Mouse (Mus musculus) adrenal gland, adult 18-20 months (tissue): ENCODE results near the gene Tmem94. TPM values are rescaled to one million over a fixed set of nuclear protein-coding genes. Genes with fewer than 3 reads are reported as not detected.

ENCODE experiments used
- DNase-seq, 2 experiments: peaks; one replicate each; pipeline ENCODE4 v3.0.0; 2021 to 2022; ENCODE audit warnings: low spot score in 2 of 2
- total RNA-seq, 2 experiments: library from RNA; stranded (reverse); gene quantifications; 1 replicate in 1 of 2; 2 replicates in 1 of 2; pipeline ENCODE4 v1.2.3; 2021

Gene Tmem94
- total RNA-seq, 2 experiments from 2014 or later: 57.3 to 70.3 TPM

DNA sequence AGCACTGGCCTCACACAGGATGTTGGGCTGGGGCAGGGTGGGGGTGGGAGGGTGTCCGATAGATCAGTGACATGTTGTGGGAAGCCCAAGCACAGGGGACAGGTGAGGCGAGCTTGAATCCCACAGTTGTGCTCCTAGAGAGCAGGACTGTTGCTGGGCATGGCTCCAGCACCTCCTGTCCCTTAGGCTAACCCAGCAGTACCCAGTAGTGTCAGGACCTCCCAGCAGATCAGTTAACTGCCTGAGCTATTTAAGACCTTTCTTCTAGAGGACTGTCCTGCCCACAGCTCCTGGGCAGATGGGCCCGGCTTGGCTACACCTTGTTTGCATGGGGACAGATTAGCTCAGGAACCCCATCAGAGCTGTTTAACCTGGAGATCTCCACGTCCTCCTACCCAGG, 63.8 kb downstream of the Tmem94 start:
- DNase-seq: no peak

- DNase-seq: no peak
Measured at GRCm38 (mm10) chr11:115830550-115831325, 65.5 kb downstream of the Tmem94 start.

- DNase-seq: no peak
Measured at GRCm38 (mm10) chr11:115831518-115831917, 66.3 kb downstream of the Tmem94 start.

GRCm38 (mm10) chr11:115832064-115832463, 66.8 kb downstream of the Tmem94 start:
- DNase-seq: no peak

GRCm38 (mm10) chr11:115832523-115832922, 67.3 kb downstream of the Tmem94 start:
- DNase-seq: no peak

- no peak for DNase-seq
Measured at GRCm38 (mm10) chr11:115833021-115833513, 67.8 kb downstream of the Tmem94 start.

DNA sequence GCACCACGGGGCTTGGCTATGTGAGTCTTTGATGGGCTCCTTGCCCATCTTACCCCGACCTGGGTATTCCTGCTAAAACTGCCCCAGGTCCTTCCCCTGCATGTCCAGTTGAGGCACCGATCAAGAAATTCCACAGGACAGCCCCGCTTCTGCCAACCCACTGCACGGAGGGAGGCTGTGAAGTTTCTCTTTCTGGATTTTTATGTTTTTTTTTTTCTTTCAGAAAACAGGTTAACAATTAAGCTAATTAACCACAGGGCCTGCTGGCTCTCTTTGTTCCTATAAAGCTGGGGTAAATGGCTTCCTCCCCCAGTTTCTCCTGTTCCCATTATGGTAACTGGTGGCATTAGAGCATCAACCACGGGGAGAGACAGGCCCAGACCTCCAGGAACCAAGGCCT, 68.8 kb downstream of the Tmem94 start:
- no peak for DNase-seq

DNA sequence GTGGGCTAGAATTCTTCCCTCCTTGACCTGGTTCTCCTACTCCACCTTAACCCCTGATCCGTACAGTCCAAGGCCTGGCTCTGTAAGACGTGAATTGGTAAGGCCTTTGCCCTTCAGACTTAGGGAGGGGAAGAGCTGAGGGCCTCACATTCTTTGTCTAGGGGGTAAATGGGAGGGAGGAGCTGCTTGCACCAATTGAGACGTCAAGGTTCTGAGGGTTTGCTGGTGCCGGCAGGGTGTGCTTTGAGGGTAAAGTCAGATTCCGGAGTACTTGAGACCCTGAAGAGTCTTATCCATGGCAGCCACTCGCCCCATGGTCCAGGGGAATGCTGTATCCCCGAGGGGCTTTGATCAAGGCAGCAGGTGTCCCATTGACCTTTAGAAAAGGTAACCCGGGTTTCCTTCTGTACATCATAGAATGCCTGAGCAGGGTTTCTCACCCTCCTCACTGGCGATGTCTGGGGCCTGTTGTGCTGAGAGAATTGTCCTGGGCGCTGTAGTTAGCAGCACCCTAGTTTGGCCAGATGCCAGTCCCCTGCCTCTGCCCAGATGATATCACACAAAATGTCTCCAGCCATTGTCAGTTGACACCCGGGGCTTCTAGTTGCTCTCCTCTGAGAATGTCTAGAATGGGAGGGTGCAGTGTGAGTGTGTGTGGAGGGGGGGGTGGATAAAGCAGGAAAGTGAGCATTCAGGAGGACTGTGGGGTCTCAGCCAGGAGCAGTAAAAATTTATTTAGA, 71.6 kb downstream of the Tmem94 start:
- DNase-seq: no peak

- no peak for DNase-seq
Measured at GRCm38 (mm10) chr11:115837606-115838345, 72.5 kb downstream of the Tmem94 start.

DNA sequence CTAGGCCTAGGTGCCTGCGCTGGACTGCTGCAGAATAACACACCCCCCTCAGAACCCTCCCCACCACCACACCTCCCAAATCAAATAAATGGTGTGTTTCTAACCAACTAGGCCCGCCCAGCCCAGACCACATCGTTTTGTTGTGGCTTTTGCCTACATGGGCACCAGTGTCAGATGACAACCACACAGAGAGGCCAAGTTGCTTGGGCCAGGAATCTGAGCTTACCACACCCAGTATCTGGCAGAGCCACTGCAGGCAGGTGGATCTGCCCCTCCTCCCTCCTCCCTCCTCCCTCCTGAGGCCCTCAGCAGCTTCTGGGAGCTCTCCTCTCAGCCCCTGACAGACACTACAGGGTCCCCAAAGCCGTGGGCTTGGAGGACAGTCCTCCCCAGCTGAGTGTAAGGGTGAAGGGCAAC, 73.7 kb downstream of the Tmem94 start:
- DNase-seq: no peak

GRCm38 (mm10) chr11:115839732-115840131, 74.5 kb downstream of the Tmem94 start:
- no peak for DNase-seq

- no peak for DNase-seq
Measured at GRCm38 (mm10) chr11:115841044-115841443, 75.8 kb downstream of the Tmem94 start.

DNA sequence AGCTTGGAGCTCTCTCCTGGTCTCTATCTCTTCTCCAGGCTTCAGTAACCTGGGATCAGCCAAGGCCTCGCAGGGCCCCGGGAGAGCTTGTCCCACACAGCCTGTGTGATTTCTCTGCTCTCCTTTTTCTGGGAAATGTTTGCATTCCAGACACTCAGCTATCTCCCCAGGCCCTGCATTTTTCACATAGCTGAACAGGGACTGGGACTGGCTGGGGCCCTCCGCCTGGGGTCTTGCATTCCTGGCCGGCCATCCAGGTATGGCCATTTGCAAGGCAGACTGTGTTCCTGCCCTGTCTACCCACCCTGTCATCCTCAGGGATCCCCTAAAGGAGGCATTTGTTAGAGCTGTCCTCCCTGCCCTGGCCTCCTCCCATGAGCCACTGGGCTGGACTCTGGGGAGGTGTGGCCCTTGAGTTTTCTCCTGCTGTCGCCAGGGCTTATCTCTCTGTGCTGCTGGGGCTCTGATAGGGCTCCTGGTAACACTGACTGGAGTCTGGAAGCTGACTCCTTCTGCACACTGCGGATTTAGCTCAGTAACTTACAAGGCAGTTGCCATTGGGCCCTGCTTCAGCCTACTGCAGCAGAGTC, 76.8 kb downstream of the Tmem94 start:
- DNase-seq: no peak

DNA sequence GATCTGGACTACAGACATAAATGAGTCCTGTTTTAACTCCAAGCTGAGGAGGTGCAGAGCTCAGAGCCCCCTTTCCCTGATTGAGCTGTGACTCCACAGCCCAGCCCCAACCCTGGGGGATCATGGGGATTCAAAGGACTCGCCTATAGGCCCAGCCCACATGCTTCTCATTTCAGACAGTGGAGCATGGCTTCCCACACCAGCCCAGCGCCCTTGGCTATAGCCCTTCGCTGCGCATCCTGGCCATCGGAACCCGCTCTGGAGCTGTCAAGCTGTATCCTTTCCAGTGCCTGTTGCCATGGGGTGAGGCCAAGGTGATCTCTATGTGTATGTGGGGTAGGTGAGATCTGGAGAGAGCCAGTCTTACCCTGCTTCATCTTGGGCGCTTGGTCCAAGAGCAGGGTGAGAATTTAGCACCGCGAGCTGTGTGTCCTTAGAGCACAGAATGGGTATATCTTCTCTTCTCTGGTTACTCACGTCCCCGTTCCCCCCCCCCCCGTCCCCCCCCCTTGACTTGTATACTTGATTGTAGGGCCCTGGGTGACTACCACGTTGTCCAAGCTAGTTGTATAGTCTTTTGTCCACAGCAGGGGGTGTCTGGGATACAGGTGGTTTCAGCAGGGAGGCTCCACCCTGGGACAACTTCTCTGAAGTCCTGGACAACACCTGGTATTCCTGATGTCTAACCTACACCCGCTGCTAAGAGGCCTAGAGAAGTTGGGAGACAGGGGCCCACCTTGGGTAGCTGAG, 78.1 kb downstream of the Tmem94 start:
- DNase-seq: no peak

- DNase-seq: no peak
Measured at GRCm38 (mm10) chr11:115843891-115844239, 78.6 kb downstream of the Tmem94 start.

DNA sequence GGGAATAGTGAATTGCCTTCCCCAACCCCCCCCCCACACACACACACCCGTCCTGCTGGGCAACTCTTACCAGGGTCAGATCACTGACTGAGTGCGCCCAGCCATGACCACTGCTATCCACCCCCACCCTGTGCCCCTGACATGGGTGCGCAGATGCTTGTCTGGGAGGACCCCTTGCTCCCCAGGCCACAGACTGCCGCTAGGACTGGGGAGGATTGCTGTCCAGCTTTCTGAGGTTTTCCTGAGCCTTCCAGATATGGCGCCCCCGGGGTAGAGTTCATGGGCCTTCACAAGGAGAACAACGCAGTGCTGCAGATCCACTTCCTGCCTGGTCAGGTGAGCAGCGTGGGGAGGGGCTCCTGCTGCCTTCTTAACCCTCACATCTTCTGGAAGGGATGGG, 79.0 kb downstream of the Tmem94 start:
- DNase-seq: no peak

DNA sequence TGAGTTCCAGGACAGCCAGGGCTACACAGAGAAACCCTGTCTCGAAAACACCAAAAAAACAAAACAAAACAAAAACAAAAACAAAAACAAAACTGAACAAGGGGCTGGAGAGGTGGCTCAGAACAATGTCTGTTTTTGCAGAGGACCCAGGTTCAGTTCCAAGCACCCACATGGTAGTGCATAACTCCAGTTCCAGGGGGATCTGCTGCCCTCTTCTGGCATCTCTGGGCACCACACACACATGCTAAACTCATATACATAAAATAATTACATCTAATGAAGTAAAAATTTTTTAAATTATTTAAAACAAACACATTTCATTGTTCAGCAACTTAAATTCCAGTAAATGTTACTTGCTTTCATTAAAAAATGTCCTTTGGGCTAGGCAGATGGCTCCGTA, 80.6 kb downstream of the Tmem94 start:
- DNase-seq: no peak
